Mouse (Mus musculus) ES-E14 (cell line): Measurements from ENCODE around the gene Acta2. TPM values are rescaled to one million over a fixed set of nuclear protein-coding genes. Genes with fewer than 3 reads are reported as not detected.
A peak's percentile ranks its signal among the peaks of the same experiment; 100 is the strongest.

Experiments
- DNase-seq: peaks from one replicate; pipeline ENCODE4 v3.0.0-alpha.2; 2013; ENCODE audit warnings: low read depth, low spot score
- H3K27ac ChIP-seq: 2 replicates; pipeline ENCODE4 v1.5.1; 2012; ENCODE audit warnings: low read depth, mild to moderate bottlenecking, low read length, moderate library complexity, mixed read lengths; ENCODE audit not compliant: poor library complexity, insufficient read depth, severe bottlenecking
- H3K36me3 ChIP-seq: 2 replicates; pipeline ENCODE4 v1.6.1; 2012; ENCODE audit warnings: mild to moderate bottlenecking, low read length, moderate library complexity, mixed read lengths; ENCODE audit not compliant: control insufficient read depth, poor library complexity, insufficient read depth, severe bottlenecking
- H3K4me1 ChIP-seq, 2 experiments: fragments of 150-350 bp in 1 of 2; sonication (generic) in 1 of 2; 2 replicates each; pipeline ENCODE4 v1.6.1; 2012; ENCODE audit warnings: low read length in 2 of 2, mild to moderate bottlenecking in 1 of 2, mixed read lengths in 1 of 2; ENCODE audit not compliant: control insufficient read depth in 2 of 2, insufficient read depth in 2 of 2, poor library complexity in 1 of 2
- H3K4me3 ChIP-seq, 2 experiments: fragments of 150-350 bp in 1 of 2; sonication (generic) in 1 of 2; 2 replicates each; pipeline ENCODE4 v1.5.1; 2012; ENCODE audit warnings: low read length in 2 of 2, low read depth in 1 of 2, mild to moderate bottlenecking in 1 of 2, mixed read lengths in 1 of 2; ENCODE audit not compliant: insufficient read depth in 1 of 2, poor library complexity in 1 of 2, severe bottlenecking in 1 of 2
- H3K9ac ChIP-seq: 2 replicates; pipeline ENCODE4 v1.6.1; 2012; ENCODE audit warnings: low read depth, mild to moderate bottlenecking, low read length, mixed read lengths; ENCODE audit not compliant: poor library complexity, insufficient read depth, severe bottlenecking
- H3K9me3 ChIP-seq: fragments of 150-350 bp; sonication (generic); 2 replicates; pipeline ENCODE4 v1.6.1; 2012; ENCODE audit warnings: low read depth, mild to moderate bottlenecking, low read length; ENCODE audit not compliant: control insufficient read depth, insufficient read depth
- CHD2 ChIP-seq: IDR thresholded peaks from 2 replicates; pipeline ENCODE4 v1.6.1; 2014; ENCODE audit warnings: mild to moderate bottlenecking, low read depth, low read length, inconsistent platforms
- HCFC1 ChIP-seq: IDR thresholded peaks from 2 replicates; pipeline ENCODE4 v1.6.1; 2012; ENCODE audit warnings: low read length, inconsistent platforms, borderline replicate concordance; ENCODE audit not compliant: insufficient read depth
- MAFK ChIP-seq: IDR thresholded peaks from 2 replicates; pipeline ENCODE4 v1.6.1; 2014; ENCODE audit warnings: mild to moderate bottlenecking, low read depth, low read length, inconsistent platforms; ENCODE audit not compliant: insufficient read depth
- ZC3H11A ChIP-seq: IDR thresholded peaks from 2 replicates; pipeline ENCODE4 v1.6.1; 2012; ENCODE audit warnings: low read depth, mild to moderate bottlenecking, inconsistent platforms, low read length, borderline replicate concordance
- ZNF384 ChIP-seq: IDR thresholded peaks from 2 replicates; pipeline ENCODE4 v1.6.1; 2012; ENCODE audit warnings: low read depth, low read length, inconsistent platforms
- in situ Hi-C, 2 experiments: fragments of 600-800 bp; cut with MboI; formaldehyde crosslinking; loops; one replicate each; pipeline ENCODE4 v1.15.1; 2025; ENCODE audit warnings: low sequenced_read_pairs in 2 of 2, inconsistent platforms in 1 of 2; ENCODE audit not compliant: unreplicated experiment in 2 of 2
- total RNA-seq: library from RNA; depleted of rRNA; stranded (reverse); fragments of 300-350 nt; gene quantifications from 2 replicates; pipeline ENCODE4 v1.2.3, GENCODE M21; 2012

The Acta2 gene
- total RNA-seq, 1 experiment = 421 TPM

GRCm38 (mm10) chr19:34291379-34291778 is 36.0 kb upstream of the Acta2 start:
- in situ Hi-C loops = no loop called here
- 0 out of 4 replicates have a peak, but pooled peaks cover 0 to 3% of the 10 kb centered on the region in 2 experiments for H3K4me1 ChIP-seq
- no peak overlapping the region for H3K9ac ChIP-seq
- no peaks in the 10 kb centered on the region for H3K9me3 ChIP-seq
- H3K27ac ChIP-seq = no peak overlapping the region
- H3K4me3 ChIP-seq = no peak overlapping the region
- TF ChIP-seq MAFK = no peak
- TF ChIP-seq ZC3H11A = no peak
- no peak for TF ChIP-seq ZNF384
- TF ChIP-seq CHD2 = no peak
- no peak for TF ChIP-seq HCFC1
- DNase-seq = no peak
- H3K36me3 ChIP-seq = no peaks in the 10 kb centered on the region

- Histone ChIP-seq H3K27ac (no peak overlapping the region), H3K9ac (no peak overlapping the region), H3K4me3 (peak overlapping the region; percentile 1 to 33; a peak in 2 of 4 replicates), H3K36me3 (no peaks in the 10 kb centered on the region), H3K9me3 (no peaks in the 10 kb centered on the region), H3K4me1 (0 out of 4 replicates have a peak, but pooled peaks cover 0 to 3% of the 10 kb centered on the region in 2 experiments)
- TF ChIP-seq CHD2 = no peak
- no peak for TF ChIP-seq ZC3H11A
- TF ChIP-seq HCFC1 = no peak
- no peak for TF ChIP-seq ZNF384
- TF ChIP-seq MAFK = no peak
- no peak for DNase-seq
- in situ Hi-C loops = no loop called here
Observed at GRCm38 (mm10) chr19:34290872-34291341, 35.5 kb upstream of the Acta2 start.

GRCm38 (mm10) chr19:34289948-34290789 is 34.8 kb upstream of the Acta2 start, which contains the start of gene Fas:
Fas (plus strand) TSS chr19:34290666.
- DNase-seq = peak; percentile 28
- H3K27ac ChIP-seq = no peak within 1 kb of the TSS
- no peak for TF ChIP-seq ZC3H11A
- no peak for TF ChIP-seq CHD2
- no peak for TF ChIP-seq ZNF384
- no peak for TF ChIP-seq HCFC1
- no peak for TF ChIP-seq MAFK
- in situ Hi-C loops = no loop called here
- H3K4me3 ChIP-seq = peak within 1 kb of the TSS; percentile 1 to 33; a peak in 2 of 4 replicates
- H3K36me3 ChIP-seq = no peaks in the 10 kb centered on the region
- H3K9ac ChIP-seq = no peak within 1 kb of the TSS
- H3K4me1 ChIP-seq = 0 out of 4 replicates have a peak, but pooled peaks cover 0 to 3% of the 10 kb centered on the region in 2 experiments
- H3K9me3 ChIP-seq = no peaks in the 10 kb centered on the region

- no peak for TF ChIP-seq MAFK
- no peak for TF ChIP-seq ZNF384
- no peak for TF ChIP-seq ZC3H11A
- no peak for TF ChIP-seq CHD2
- TF ChIP-seq HCFC1 = no peak
- no peaks in the 10 kb centered on the region for H3K9me3 ChIP-seq
- H3K27ac ChIP-seq = no peak overlapping the region
- H3K9ac ChIP-seq = no peak overlapping the region
- H3K36me3 ChIP-seq = no peaks in the 10 kb centered on the region
- H3K4me3 ChIP-seq = no peak overlapping the region
- no peak for DNase-seq
- 0 out of 4 replicates have a peak, but pooled peaks cover 0 to 3% of the 10 kb centered on the region in 2 experiments for H3K4me1 ChIP-seq
- in situ Hi-C loops = no loop called here
Observed at GRCm38 (mm10) chr19:34288696-34289095, 33.3 kb upstream of the Acta2 start.
